Comparison of ENCODE assay signal across 8 mouse cellular contexts in the genomic region with DNA sequence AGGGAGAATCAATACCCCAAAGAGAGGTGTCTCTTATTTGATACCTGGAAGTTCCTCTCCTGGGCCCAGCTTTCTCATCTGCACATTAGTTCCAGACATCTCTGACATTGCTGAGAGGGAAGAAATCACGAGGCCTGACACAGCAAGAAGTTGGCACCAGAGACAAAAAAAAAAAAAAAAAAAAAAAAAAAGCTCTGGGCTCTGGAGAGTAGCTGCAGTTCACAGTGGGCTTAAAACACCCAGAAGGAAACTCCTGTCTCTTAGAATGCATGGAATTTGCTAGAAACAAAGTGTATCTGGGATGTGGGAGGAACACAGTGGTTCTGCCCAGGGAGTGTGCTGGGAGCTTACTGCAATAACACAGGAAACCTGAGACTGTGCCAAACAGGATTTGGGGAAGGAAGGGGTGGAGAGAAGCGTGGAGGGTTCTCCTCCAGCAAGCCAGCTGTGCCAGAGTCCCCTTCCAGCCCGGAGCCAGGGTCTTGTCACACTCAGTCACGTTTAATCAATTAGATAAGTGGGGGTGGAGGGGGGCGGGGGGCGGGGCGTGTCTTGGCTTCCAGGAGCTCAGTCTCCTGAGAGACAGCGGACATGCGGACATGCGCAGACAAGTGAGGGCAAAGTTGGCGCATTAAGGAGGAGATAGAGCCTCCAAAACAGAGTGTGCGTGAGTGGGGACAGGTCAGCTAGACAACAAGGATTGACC.
A peak's percentile ranks its signal among the peaks of the same experiment; 100 is the strongest.
DNase-seq lines count a peak whose midpoint lies in the region; ATAC-seq and TF ChIP-seq lines count a peak whose summit lies in the region.

No protein-coding gene starts in this region.

- H3K27ac ChIP-seq in embryonic facial prominence, embryonic 10.5 days (replicated peaks) = peak overlapping the region; percentile 81
- H3K27ac ChIP-seq in intestine, postnatal 0 days (ENCODE audit: low read depth, low read length) = no peak overlapping the region
- no peak overlapping the region for H3K27ac ChIP-seq in liver, embryonic 14.5 days
- peak overlapping the region; percentile 69 for H3K27ac ChIP-seq in neural tube, embryonic 13.5 days (replicated peaks)

- DNase-seq in embryonic facial prominence, embryonic 10.5 days (ENCODE audit: low spot score) = peak; percentile 90
- DNase-seq in heart, adult 18-20 months = peak; percentile 93 to 97
- no peak for DNase-seq in liver, embryonic 14.5 days (ENCODE audit: low read depth in 3 of 3, low spot score in 3 of 3)
- DNase-seq in thymus, postnatal 4 days = no peak

- no peak for ATAC-seq in megakaryocyte, adult 5-6 weeks (ENCODE audit: poor library complexity, severe bottlenecking)
- ATAC-seq in intestine, postnatal 0 days = peak; percentile 35; the same call in 1 of the 2 replicates
- peak; percentile 50; the same call in 1 of the 2 replicates for ATAC-seq in liver, embryonic 14.5 days (ENCODE audit: insufficient read depth)
- no peak for ATAC-seq in neural tube, embryonic 13.5 days (ENCODE audit: low read depth)

- H3K4me1 ChIP-seq in megakaryocyte, embryonic 14.5 days = peaks cover 48% of the 10 kb centered on the region
- peaks cover 42% of the 10 kb centered on the region for H3K4me1 ChIP-seq in embryonic facial prominence, embryonic 10.5 days
- no peaks in the 10 kb centered on the region; the same call in none of the 2 replicates for H3K4me1 ChIP-seq in intestine, postnatal 0 days (replicated peaks; ENCODE audit: control insufficient read depth, insufficient read depth, low read length)
- peaks cover 0 to 11% of the 10 kb centered on the region in 2 experiments; a peak in 2 of 4 replicates for H3K4me1 ChIP-seq in liver, embryonic 14.5 days (replicated peaks; ENCODE audit: control insufficient read depth in 2 of 2, insufficient read depth in 2 of 2, low read length in 1 of 2)
- H3K4me1 ChIP-seq in neural tube, embryonic 13.5 days (replicated peaks) = peaks cover 41% of the 10 kb centered on the region

- H3K27me3 ChIP-seq in megakaryocyte, embryonic 14.5 days (replicated peaks) = peaks cover 40% of the 10 kb centered on the region
- H3K27me3 ChIP-seq in embryonic facial prominence, embryonic 10.5 days (replicated peaks; ENCODE audit: low read depth, poor library complexity, severe bottlenecking) = no peaks in the 10 kb centered on the region
- no peaks in the 10 kb centered on the region for H3K27me3 ChIP-seq in intestine, postnatal 0 days (replicated peaks; ENCODE audit: control insufficient read depth, insufficient read depth, low read length)
- H3K27me3 ChIP-seq in liver, embryonic 14.5 days (ENCODE audit: control insufficient read depth, insufficient read depth, low read length) = no peaks in the 10 kb centered on the region
- H3K27me3 ChIP-seq in neural tube, embryonic 13.5 days = no peaks in the 10 kb centered on the region

- H3K4me3 ChIP-seq in megakaryocyte, embryonic 14.5 days (replicated peaks) = peak overlapping the region; percentile 87
- H3K4me3 ChIP-seq in embryonic facial prominence, embryonic 10.5 days = peak overlapping the region; percentile 36
- no peak overlapping the region for H3K4me3 ChIP-seq in intestine, postnatal 0 days (ENCODE audit: low read depth, low read length)
- peak overlapping the region in 1 of 2 experiments; percentile 13; a peak in 1 of 4 replicates for H3K4me3 ChIP-seq in liver, embryonic 14.5 days (ENCODE audit: insufficient read depth in 1 of 2, low read depth in 2 of 2, low read length in 2 of 2)
- H3K4me3 ChIP-seq in neural tube, embryonic 13.5 days = no peak overlapping the region

- H3K9me3 ChIP-seq in megakaryocyte, embryonic 14.5 days = no peaks in the 10 kb centered on the region
- H3K9me3 ChIP-seq in embryonic facial prominence, embryonic 10.5 days = no peaks in the 10 kb centered on the region
- H3K9me3 ChIP-seq in intestine, postnatal 0 days (ENCODE audit: control insufficient read depth) = no peaks in the 10 kb centered on the region
- H3K9me3 ChIP-seq in liver, embryonic 14.5 days (ENCODE audit: control insufficient read depth, low read length) = no peaks in the 10 kb centered on the region
- no peaks in the 10 kb centered on the region for H3K9me3 ChIP-seq in neural tube, embryonic 13.5 days

- peak overlapping the region; percentile 43; the same call in 1 of the 2 replicates for H3K4me2 ChIP-seq in intestine, postnatal 0 days (replicated peaks; ENCODE audit: low read depth)
- no peak overlapping the region for H3K4me2 ChIP-seq in liver, embryonic 14.5 days (ENCODE audit: low read depth)
- H3K4me2 ChIP-seq in neural tube, embryonic 13.5 days = peak overlapping the region; percentile 20; the same call in 1 of the 2 replicates

- no peak overlapping the region for H3K9ac ChIP-seq in intestine, postnatal 0 days (ENCODE audit: low read depth, low read length)
- no peak overlapping the region for H3K9ac ChIP-seq in liver, embryonic 14.5 days (replicated peaks)
- no peak overlapping the region for H3K9ac ChIP-seq in neural tube, embryonic 13.5 days

- no peaks in the 10 kb centered on the region for H3K36me3 ChIP-seq in megakaryocyte, embryonic 14.5 days (replicated peaks; ENCODE audit: low read length)
- H3K36me3 ChIP-seq in embryonic facial prominence, embryonic 10.5 days (replicated peaks) = peaks cover 9% of the 10 kb centered on the region
- H3K36me3 ChIP-seq in intestine, postnatal 0 days (ENCODE audit: control insufficient read depth, insufficient read depth) = no peaks in the 10 kb centered on the region
- H3K36me3 ChIP-seq in liver, embryonic 14.5 days (replicated peaks; ENCODE audit: control insufficient read depth, insufficient read depth, low read depth) = no peaks in the 10 kb centered on the region
- peaks cover 11% of the 10 kb centered on the region for H3K36me3 ChIP-seq in neural tube, embryonic 13.5 days

- no peak for TF ChIP-seq CTCF in intestine, postnatal 0 days (IDR thresholded peaks at IDR 0.05; ENCODE audit: low read depth)
- no peak for TF ChIP-seq CTCF in liver, embryonic 14.5 days (IDR thresholded peaks at IDR 0.05; ENCODE audit: low read depth)

- WGBS in embryonic facial prominence, embryonic 10.5 days = 9% methylated on average over 12 of the region's 12 CpGs
- 4% methylated on average over 12 of the region's 12 CpGs for WGBS in intestine, postnatal 0 days
- WGBS in liver, embryonic 14.5 days (ENCODE audit: insufficient replicate concordance) = 2% methylated on average over 12 of the region's 12 CpGs
- WGBS in neural tube, embryonic 13.5 days = 11% methylated on average over 12 of the region's 12 CpGs

- TF ChIP-seq EP300 in liver, embryonic 14.5 days (IDR thresholded peaks at IDR 0.05; ENCODE audit: low read depth) = no peak

Comparison
In these comparisons a context has a peak if more than half of its experiments do, and no peak if none do; other contexts are left out.
1. H3K4me3 ChIP-seq: peak in megakaryocyte, embryonic 14.5 days (single experiment) and embryonic facial prominence, embryonic 10.5 days (single experiment); none in intestine, postnatal 0 days (single experiment) and neural tube, embryonic 13.5 days (single experiment).
2. ATAC-seq: peak in intestine, postnatal 0 days (single experiment) and liver, embryonic 14.5 days (single experiment); none in megakaryocyte, adult 5-6 weeks (single experiment) and neural tube, embryonic 13.5 days (single experiment).
3. DNase-seq: peak in embryonic facial prominence, embryonic 10.5 days (single experiment) and heart, adult 18-20 months (2 of 2); none in liver, embryonic 14.5 days (0 of 3) and thymus, postnatal 4 days (single experiment).
4. H3K27ac ChIP-seq: peak in embryonic facial prominence, embryonic 10.5 days (single experiment) and neural tube, embryonic 13.5 days (single experiment); none in intestine, postnatal 0 days (single experiment) and liver, embryonic 14.5 days (single experiment).